In genomic region chr4:132302939-132303479, GRCm38 (mm10) we compare ENCODE assay signal across 8 mouse cellular contexts. TPM values are rescaled to one million over a fixed set of nuclear protein-coding genes. Genes with fewer than 3 reads are reported as not detected.
A peak's percentile ranks its signal among the peaks of the same experiment; 100 is the strongest.
DNase-seq lines count a peak whose midpoint lies in the region; ATAC-seq and TF ChIP-seq lines count a peak whose summit lies in the region.

Gene Rab42 (minus strand): TSS chr4:132303385.

- no peak for TF ChIP-seq CTCF in C2C12 (IDR thresholded peaks at IDR 0.05; ENCODE audit: control insufficient read depth, insufficient read depth, insufficient read length)
- no peak for TF ChIP-seq CTCF in testis, adult 2 months (IDR thresholded peaks at IDR 0.05; ENCODE audit: control insufficient read depth, insufficient read depth, insufficient replicate concordance, low read depth, low read length)

- H3K9me3 ChIP-seq in forebrain, embryonic 11.5 days (ENCODE audit: control insufficient read depth, low read length), result no peaks in the 10 kb centered on the region
- no peaks in the 10 kb centered on the region for H3K9me3 ChIP-seq in heart, embryonic 14.5 days (ENCODE audit: control insufficient read depth, low read length)
- H3K9me3 ChIP-seq in liver, embryonic 16.5 days (replicated peaks; ENCODE audit: control insufficient read depth, low read length), result no peaks in the 10 kb centered on the region
- H3K9me3 ChIP-seq in neural tube, embryonic 11.5 days (ENCODE audit: control insufficient read depth, low read length), result no peaks in the 10 kb centered on the region

- peaks cover 3% of the 10 kb centered on the region; the same call in 1 of the 2 replicates for H3K4me1 ChIP-seq in forebrain, embryonic 11.5 days (replicated peaks; ENCODE audit: control insufficient read depth, insufficient read depth, low read length)
- H3K4me1 ChIP-seq in heart, embryonic 14.5 days (ENCODE audit: control insufficient read depth in 2 of 2, insufficient read depth in 2 of 2, low read length in 2 of 2), result peaks cover 9 to 12% of the 10 kb centered on the region in 2 experiments
- peaks cover 22% of the 10 kb centered on the region for H3K4me1 ChIP-seq in liver, embryonic 16.5 days (ENCODE audit: control insufficient read depth, low read depth, low read length)
- H3K4me1 ChIP-seq in neural tube, embryonic 11.5 days (ENCODE audit: control insufficient read depth, insufficient read depth, low read length), result no peaks in the 10 kb centered on the region
- peaks cover 12% of the 10 kb centered on the region for H3K4me1 ChIP-seq in testis, adult 2 months (ENCODE audit: control insufficient read depth, insufficient read depth, low read length)

- H3K27me3 ChIP-seq in C2C12 (ENCODE audit: control insufficient read depth, insufficient read depth, insufficient read length), result no peaks in the 10 kb centered on the region
- no peaks in the 10 kb centered on the region for H3K27me3 ChIP-seq in forebrain, embryonic 11.5 days (ENCODE audit: control insufficient read depth, insufficient read depth, low read length)
- no peaks in the 10 kb centered on the region for H3K27me3 ChIP-seq in heart, embryonic 14.5 days (ENCODE audit: control insufficient read depth, insufficient read depth, low read length)
- no peaks in the 10 kb centered on the region for H3K27me3 ChIP-seq in liver, embryonic 16.5 days (ENCODE audit: control insufficient read depth, insufficient read depth, low read depth, low read length)
- no peaks in the 10 kb centered on the region for H3K27me3 ChIP-seq in neural tube, embryonic 11.5 days (ENCODE audit: control insufficient read depth, insufficient read depth, low read length)
- H3K27me3 ChIP-seq in testis, adult 2 months (ENCODE audit: control insufficient read depth, insufficient read depth, low read length), result no peaks in the 10 kb centered on the region

- no peaks in the 10 kb centered on the region for H3K79me3 ChIP-seq in C2C12 (ENCODE audit: low read depth)

- peak within 1 kb of the TSS; percentile 59 for H3K9ac ChIP-seq in forebrain, embryonic 11.5 days (ENCODE audit: low read length)
- H3K9ac ChIP-seq in heart, embryonic 14.5 days (ENCODE audit: low read length), result peak within 1 kb of the TSS; percentile 78
- H3K9ac ChIP-seq in liver, embryonic 16.5 days (ENCODE audit: low read depth, low read length), result peak within 1 kb of the TSS; percentile 65
- peak within 1 kb of the TSS; percentile 52 for H3K9ac ChIP-seq in neural tube, embryonic 11.5 days (ENCODE audit: low read length)

- H3K4me2 ChIP-seq in forebrain, embryonic 11.5 days (ENCODE audit: low read depth, low read length, severe bottlenecking), result peak within 1 kb of the TSS; percentile 70
- peak within 1 kb of the TSS; percentile 66 for H3K4me2 ChIP-seq in heart, embryonic 14.5 days (ENCODE audit: low read length)
- peak within 1 kb of the TSS; percentile 76 for H3K4me2 ChIP-seq in liver, embryonic 16.5 days (ENCODE audit: low read depth, low read length)
- H3K4me2 ChIP-seq in neural tube, embryonic 11.5 days (ENCODE audit: low read depth), result peak within 1 kb of the TSS; percentile 61

- H3K36me3 ChIP-seq in C2C12 (ENCODE audit: control insufficient read depth, insufficient read depth), result no peaks in the 10 kb centered on the region
- H3K36me3 ChIP-seq in forebrain, embryonic 11.5 days (ENCODE audit: control insufficient read depth, insufficient read depth, low read length), result no peaks in the 10 kb centered on the region
- H3K36me3 ChIP-seq in heart, embryonic 14.5 days (ENCODE audit: control insufficient read depth, insufficient read depth, low read length), result no peaks in the 10 kb centered on the region
- no peaks in the 10 kb centered on the region for H3K36me3 ChIP-seq in liver, embryonic 16.5 days (ENCODE audit: control insufficient read depth, insufficient read depth)
- no peaks in the 10 kb centered on the region for H3K36me3 ChIP-seq in neural tube, embryonic 11.5 days (ENCODE audit: control insufficient read depth, insufficient read depth, low read length)
- no peaks in the 10 kb centered on the region for H3K36me3 ChIP-seq in testis, adult 2 months (ENCODE audit: control insufficient read depth, insufficient read depth, low read length)

- 2% methylated on average over 30 of the region's 31 CpGs for WGBS in forebrain, embryonic 11.5 days
- 2% methylated on average over 31 of the region's 31 CpGs for WGBS in heart, embryonic 14.5 days
- under 1% methylated on average over 31 of the region's 31 CpGs for WGBS in liver, embryonic 16.5 days (ENCODE audit: insufficient replicate concordance)
- 2% methylated on average over 22 of the region's 31 CpGs for WGBS in neural tube, embryonic 11.5 days

- peak; percentile 55 to 69 for DNase-seq in adrenal gland, postnatal 36 days
- peak; percentile 81 for DNase-seq in forebrain, embryonic 11.5 days (ENCODE audit: low spot score)
- peak; percentile 75 for DNase-seq in kidney, postnatal 10 days
- peak; percentile 66 for DNase-seq in neural tube, embryonic 11.5 days (ENCODE audit: low spot score)

- peak; percentile 56; the same call in 1 of the 2 replicates for TF ChIP-seq POLR2A in testis, adult 2 months (IDR thresholded peaks at IDR 0.05; ENCODE audit: control insufficient read depth, low read depth, low read length)

- no peak within 1 kb of the TSS for H3K27ac ChIP-seq in forebrain, embryonic 11.5 days (ENCODE audit: low read depth, low read length)
- H3K27ac ChIP-seq in heart, embryonic 14.5 days (replicated peaks in 1 of 2; ENCODE audit: control insufficient read depth in 1 of 2, insufficient read depth in 1 of 2, low read depth in 2 of 2, low read length in 2 of 2), result peak within 1 kb of the TSS; percentile 17 to 53; a peak in 1 of 4 replicates
- no peak within 1 kb of the TSS for H3K27ac ChIP-seq in liver, embryonic 16.5 days (ENCODE audit: low read length)
- H3K27ac ChIP-seq in neural tube, embryonic 11.5 days (ENCODE audit: low read depth, low read length), result no peak within 1 kb of the TSS
- peak within 1 kb of the TSS; percentile 56 for H3K27ac ChIP-seq in testis, adult 2 months (ENCODE audit: control insufficient read depth, insufficient read depth, low read depth, low read length)

- H3K79me2 ChIP-seq in C2C12 (ENCODE audit: control insufficient read depth, insufficient read depth), result no peaks in the 10 kb centered on the region

- H3K4me3 ChIP-seq in C2C12 (ENCODE audit: insufficient read depth, poor library complexity, severe bottlenecking), result peak within 1 kb of the TSS; percentile 11
- H3K4me3 ChIP-seq in forebrain, embryonic 11.5 days (ENCODE audit: low read depth, low read length), result peak within 1 kb of the TSS; percentile 40
- H3K4me3 ChIP-seq in heart, embryonic 14.5 days (ENCODE audit: control insufficient read depth in 1 of 2, insufficient read depth in 1 of 2, low read depth in 1 of 2, low read length in 2 of 2), result peak within 1 kb of the TSS; percentile 44 to 45
- peak within 1 kb of the TSS; percentile 65 for H3K4me3 ChIP-seq in liver, embryonic 16.5 days (ENCODE audit: low read depth, low read length)
- H3K4me3 ChIP-seq in neural tube, embryonic 11.5 days (ENCODE audit: low read depth, low read length), result peak within 1 kb of the TSS; percentile 40
- H3K4me3 ChIP-seq in testis, adult 2 months (ENCODE audit: control insufficient read depth, low read depth, low read length), result peak within 1 kb of the TSS; percentile 74

- peak; percentile 24 for ATAC-seq in forebrain, embryonic 11.5 days (replicated peaks; ENCODE audit: low FRiP score)
- ATAC-seq in heart, embryonic 14.5 days (ENCODE audit: insufficient number of reproducible peaks, insufficient read depth, low FRiP score, low read depth), result peak; percentile 65; the same call in 1 of the 2 replicates
- peak; percentile 68 for ATAC-seq in liver, embryonic 16.5 days (ENCODE audit: low read depth)
- peak; percentile 60 for ATAC-seq in neural tube, embryonic 11.5 days (ENCODE audit: insufficient read depth, low FRiP score, low TSS enrichment)

- peak within 1 kb of the TSS; percentile 71 for H3ac ChIP-seq in C2C12 (ENCODE audit: control insufficient read depth, insufficient read length, low read depth)

TF ChIP-seq in C2C12, 6 proteins besides CTCF, POLR2A, EP300 and RAD21:
- TF ChIP-seq MYOG (IDR thresholded peaks at IDR 0.05; ENCODE audit: control insufficient read depth, extremely low read depth, insufficient read length) (no peak), MAX (IDR thresholded peaks at IDR 0.05) (no peak)

RNA-seq across cellular contexts. Expression of gene Rab42, which starts in this region (rescaled TPM):
- polyA plus RNA-seq in C2C12 (2012; fragmentation: generic; extraction: Trizol), result 0.42 TPM
- 1 to 10 TPM in 1 of 2 experiments, under 1 TPM in 1; 0.56 to 1.7 TPM for total RNA-seq in adrenal gland, postnatal 36 days (2021)
- polyA plus RNA-seq in forebrain, embryonic 11.5 days (2014; fragmentation: Nextera tagmentation; extraction: Ambion mirVana), result 1.1 and 1.2 TPM in 2 replicates
- 1.2 and 1.4 TPM in 2 replicates for polyA plus RNA-seq in heart, embryonic 14.5 days (2014; fragmentation: Nextera tagmentation; extraction: Ambion mirVana)
- 0.41 and 0.61 TPM in 2 replicates for polyA plus RNA-seq in liver, embryonic 16.5 days (2015; fragmentation: Nextera tagmentation; extraction: Ambion mirVana)
- polyA plus RNA-seq in neural tube, embryonic 11.5 days (2014; fragmentation: Nextera tagmentation; extraction: Ambion mirVana), result 0.74 and 0.78 TPM in 2 replicates
- polyA plus RNA-seq in testis, adult 2 months (2012; rRNA removed), result 24.9 and 31.4 TPM in 2 replicates

Comparison
In these comparisons a context has a peak if more than half of its experiments do, and no peak if none do; other contexts are left out.
1. RNA of gene Rab42 (polyA plus RNA-seq): 24.9 to 31.4 TPM in testis, adult 2 months; 1.1 to 1.2 TPM in forebrain, embryonic 11.5 days, 1.2 to 1.4 TPM in heart, embryonic 14.5 days, 0.74 to 0.78 TPM in neural tube, embryonic 11.5 days, 0.42 TPM in C2C12 (single experiment) and 0.41 to 0.61 TPM in liver, embryonic 16.5 days; every median in the first group is over 10 times any median in the second.
2. Peak in ATAC-seq, H3K4me3 ChIP-seq, H3K9ac ChIP-seq and H3K4me2 ChIP-seq in liver, embryonic 16.5 days; RNA of the gene not detected or under 1 TPM.
3. Peak in DNase-seq, ATAC-seq, H3K4me3 ChIP-seq, H3K9ac ChIP-seq and H3K4me2 ChIP-seq in neural tube, embryonic 11.5 days; RNA of the gene not detected or under 1 TPM.
4. H3K4me3 ChIP-seq: peak in every context shown above with its lines; median percentile 74 in testis, adult 2 months; 65 in liver, embryonic 16.5 days; 44 in heart, embryonic 14.5 days; 40 in forebrain, embryonic 11.5 days; 40 in neural tube, embryonic 11.5 days; 11 in C2C12.
5. H3K27ac ChIP-seq: peak in heart, embryonic 14.5 days (2 of 2) and testis, adult 2 months (single experiment); none in forebrain, embryonic 11.5 days (single experiment), liver, embryonic 16.5 days (single experiment) and neural tube, embryonic 11.5 days (single experiment).
6. Peak in every context shown above with its lines, with median percentiles within 50 percentile points of each other: DNase-seq, ATAC-seq, H3K4me2 ChIP-seq and H3K9ac ChIP-seq.